Mouse (Mus musculus): ENCODE measurements around the gene Pex19.
A peak's percentile ranks its signal among the peaks of the same experiment; 100 is the strongest.

Gene Pex19

GRCm38 (mm10) chr1:172134072-172134471 lies 7.5 kb downstream of the Pex19 start:
- DNase-seq = no peak

- no peak for DNase-seq
Observed at GRCm38 (mm10) chr1:172140160-172140559, 13.6 kb downstream of the Pex19 start.

GRCm38 (mm10) chr1:172140825-172141224 lies 14.3 kb downstream of the Pex19 start:
- DNase-seq = no peak

GRCm38 (mm10) chr1:172141529-172141928 lies 15.0 kb downstream of the Pex19 start:
- DNase-seq = no peak

DNA sequence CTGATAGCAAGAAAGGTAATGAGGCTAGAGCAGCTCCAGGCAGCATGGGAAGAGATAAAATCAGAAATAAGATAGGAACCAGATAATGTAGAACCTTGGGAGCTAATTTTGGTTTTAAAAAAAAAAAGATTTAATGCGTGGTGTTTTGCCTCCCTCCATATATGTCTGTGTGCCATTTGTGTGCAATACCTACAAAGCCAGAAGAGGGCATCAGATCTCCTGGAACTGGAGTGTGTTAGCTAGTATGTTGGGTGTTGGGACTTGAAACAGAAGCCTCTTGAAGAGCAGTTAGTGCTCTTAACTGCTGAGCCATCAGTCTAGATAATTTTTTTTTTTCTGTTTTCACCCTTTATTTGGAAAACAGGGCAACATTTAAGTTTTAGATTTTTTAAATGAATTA lies 17.0 kb downstream of the Pex19 start:
- peak; percentile 77 for DNase-seq

GRCm38 (mm10) chr1:172147835-172148278 lies 21.3 kb downstream of the Pex19 start, which contains the start of gene Dcaf8:
Gene Dcaf8, plus strand, starts transcription at chr1:172148084.
- peak; percentile 98 for DNase-seq

DNA sequence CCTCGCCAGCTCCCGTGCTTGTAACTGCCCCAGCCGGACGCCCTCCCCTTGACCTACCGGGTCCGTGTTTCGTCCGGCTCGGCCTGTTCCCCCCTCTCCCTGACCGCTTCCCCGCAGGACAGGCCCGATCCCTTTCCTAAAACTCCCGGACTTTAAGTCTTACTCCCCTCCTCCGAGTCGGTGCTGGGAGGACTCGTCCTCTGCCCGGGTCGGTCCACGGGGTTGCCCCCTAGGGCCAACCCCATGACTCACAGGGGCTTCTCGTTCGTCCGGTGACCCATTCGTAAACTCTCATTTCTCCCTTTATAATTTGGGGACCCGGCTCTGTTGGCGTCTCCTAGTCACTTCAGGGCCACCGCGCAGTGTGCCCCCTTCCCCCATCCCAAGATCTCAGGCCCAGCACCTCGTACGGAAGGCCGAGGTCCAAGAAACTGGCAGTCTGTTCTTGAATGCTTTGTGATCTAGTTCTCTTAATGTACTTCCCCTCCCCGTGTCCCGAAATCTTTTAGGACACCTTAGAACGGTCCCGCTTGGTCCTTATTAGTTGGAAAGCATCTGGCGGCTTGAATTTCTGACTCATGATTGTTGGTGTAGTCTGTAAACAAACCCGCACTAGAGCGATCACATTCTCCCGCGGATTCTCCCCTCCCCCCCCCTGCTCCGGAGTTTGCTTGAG lies 21.9 kb downstream of the Pex19 start:
- DNase-seq = peak; percentile 39

DNA sequence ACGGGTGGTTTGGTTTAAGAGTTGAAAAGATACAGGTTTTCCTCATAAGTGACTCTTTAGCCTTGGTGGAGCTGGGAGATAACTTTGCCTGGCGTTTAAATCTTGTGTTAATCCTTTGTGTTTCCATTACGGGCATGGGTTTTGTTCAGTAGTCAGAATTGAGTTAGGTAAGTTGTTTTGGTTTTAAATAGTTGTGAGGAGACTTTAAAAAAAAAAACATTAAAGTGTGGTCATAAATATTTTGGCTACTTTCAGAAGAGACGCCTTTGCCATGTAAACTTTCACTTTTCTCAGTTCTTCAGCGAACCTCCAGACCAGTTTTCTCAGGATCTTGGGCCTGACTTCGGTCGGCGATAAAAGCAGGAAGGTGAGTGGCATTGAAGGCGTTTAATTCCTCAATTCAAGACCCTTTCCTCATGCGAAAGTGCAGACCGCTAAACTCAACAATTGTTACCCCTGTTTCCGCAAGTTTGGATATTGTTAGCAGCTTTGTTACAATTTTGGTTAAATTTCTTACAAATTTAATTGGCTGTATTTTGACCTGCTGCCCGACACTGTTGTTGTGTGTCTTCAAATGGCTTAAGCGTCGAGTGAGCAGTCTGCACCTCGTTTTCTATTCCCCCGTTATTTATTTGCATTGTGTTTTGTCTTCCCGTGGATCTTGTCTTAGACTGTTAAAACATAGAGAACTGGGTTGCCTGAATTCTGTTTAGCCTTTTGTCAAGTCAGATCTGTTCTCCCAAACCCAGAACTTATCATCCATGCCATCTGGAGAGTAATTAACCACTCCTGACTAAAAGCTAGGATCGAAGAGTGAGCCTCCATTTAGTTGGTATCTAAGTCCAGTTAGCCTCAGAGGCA lies 22.6 kb downstream of the Pex19 start:
- no peak for DNase-seq

GRCm38 (mm10) chr1:172154536-172154935 lies 28.0 kb downstream of the Pex19 start:
- DNase-seq = no peak

DNA sequence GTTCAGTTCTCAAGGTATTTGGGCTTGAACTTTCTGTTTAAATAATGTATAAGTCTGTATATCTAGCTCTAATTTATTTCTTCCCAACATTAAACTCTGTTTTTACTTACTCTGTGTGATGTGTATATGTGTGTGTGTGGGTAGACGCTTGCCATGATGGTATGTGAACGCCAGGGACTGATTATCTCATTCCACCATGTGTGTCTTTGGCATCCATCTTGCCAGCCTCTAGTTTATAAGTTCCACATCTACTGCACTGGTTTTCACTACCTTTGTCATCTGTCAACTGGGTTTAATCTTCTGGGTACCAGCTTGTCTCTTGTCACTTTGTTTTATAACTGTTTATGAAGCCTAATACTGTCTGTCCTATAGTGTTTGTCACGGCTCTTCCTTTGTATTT lies 29.0 kb downstream of the Pex19 start:
- no peak for DNase-seq

- no peak for DNase-seq
Observed at GRCm38 (mm10) chr1:172159970-172160369, 33.4 kb downstream of the Pex19 start.

GRCm38 (mm10) chr1:172160508-172160907 lies 34.0 kb downstream of the Pex19 start:
- DNase-seq = no peak

GRCm38 (mm10) chr1:172162009-172162408 lies 35.5 kb downstream of the Pex19 start:
- DNase-seq = peak; percentile 62

- no peak for DNase-seq
Observed at GRCm38 (mm10) chr1:172162959-172163358, 36.4 kb downstream of the Pex19 start.

DNA sequence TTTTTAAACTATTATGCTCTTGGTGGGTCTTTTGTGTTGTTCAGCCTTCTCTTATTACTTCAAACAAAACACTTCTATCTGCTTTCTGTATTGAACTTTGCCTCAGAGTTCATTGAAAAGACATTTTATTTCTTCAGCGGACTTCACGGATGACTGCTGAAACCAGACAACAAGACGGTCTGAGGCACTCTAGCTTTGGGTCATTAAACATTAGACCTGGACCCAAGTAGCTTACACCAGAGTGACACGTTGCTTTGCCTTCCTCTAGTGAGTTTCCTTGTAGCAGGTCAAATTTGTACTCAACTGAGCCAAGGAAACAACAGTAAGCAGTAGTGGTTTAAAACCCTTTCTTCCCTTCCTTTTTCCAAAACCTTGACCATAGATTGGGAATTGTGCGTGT lies 41.4 kb downstream of the Pex19 start:
- DNase-seq = no peak

DNA sequence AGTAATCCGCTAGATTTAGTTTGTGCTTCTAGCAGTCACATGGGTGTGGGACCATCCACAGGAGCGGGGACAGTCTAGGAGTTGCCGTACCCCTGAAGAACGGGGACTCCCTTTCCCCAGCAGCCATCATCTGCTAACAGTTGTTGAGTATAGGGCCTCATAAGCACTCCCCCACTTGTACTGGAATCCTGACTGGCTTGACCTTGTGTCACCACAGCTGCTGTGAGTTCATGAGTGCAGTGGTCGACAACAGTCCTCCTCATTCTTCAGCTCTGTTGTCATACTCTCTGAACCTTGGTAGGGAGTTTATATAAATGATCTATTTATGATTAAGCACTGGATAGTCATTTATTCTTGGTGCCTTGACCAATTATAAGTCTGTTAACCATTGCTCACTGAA lies 43.3 kb downstream of the Pex19 start:
- no peak for DNase-seq

GRCm38 (mm10) chr1:172172381-172172780 lies 45.8 kb downstream of the Pex19 start:
- no peak for DNase-seq

- DNase-seq = no peak
Observed at GRCm38 (mm10) chr1:172173181-172173580, 46.6 kb downstream of the Pex19 start.

GRCm38 (mm10) chr1:172177791-172178190 lies 51.2 kb downstream of the Pex19 start:
- no peak for DNase-seq

GRCm38 (mm10) chr1:172179102-172179501 lies 52.5 kb downstream of the Pex19 start:
- no peak for DNase-seq

DNA sequence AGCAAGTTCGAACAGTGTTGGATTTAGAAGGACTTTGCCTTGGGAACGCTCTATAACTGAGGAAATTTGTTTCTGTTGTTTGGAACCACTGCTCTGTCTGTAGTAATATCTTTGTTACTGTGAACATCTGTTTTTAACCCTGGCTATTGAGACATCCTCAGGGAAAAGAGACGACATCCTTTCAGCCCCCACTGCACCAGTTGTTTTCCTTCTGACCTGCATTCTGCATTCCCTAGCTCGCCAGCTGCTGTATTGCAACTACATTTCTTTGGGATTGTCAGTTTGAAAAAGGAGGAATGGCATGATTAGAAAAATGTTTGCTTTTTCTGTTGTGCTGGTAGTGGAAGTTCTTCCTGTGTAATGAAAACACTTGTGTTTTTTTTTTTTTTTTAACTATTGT lies 54.3 kb downstream of the Pex19 start:
- DNase-seq = no peak

GRCm38 (mm10) chr1:172181777-172182176 lies 55.2 kb downstream of the Pex19 start:
- no peak for DNase-seq

- no peak for DNase-seq
Observed at GRCm38 (mm10) chr1:172183056-172183455, 56.5 kb downstream of the Pex19 start.

- DNase-seq = no peak
Observed at GRCm38 (mm10) chr1:172183915-172184314, 57.4 kb downstream of the Pex19 start.

Measured in retina, postnatal 1 day (tissue).